Mouse (Mus musculus) kidney, embryonic 15.5 days (tissue): ENCODE data around the gene Emg1. TPM values are rescaled to one million over a fixed set of nuclear protein-coding genes. Genes with fewer than 3 reads are reported as not detected.

Experiments
- ATAC-seq: fragments of 200-750 bp; cut with Nextera tagmentation; replicated peaks from 2 replicates; pipeline ENCODE4 v1.8.0; 2017; ENCODE audit warnings: moderate TSS enrichment; ENCODE audit not compliant: low FRiP score
- H3K27ac ChIP-seq: fragments of 300-500 bp; sonication (generic); 2 replicates; pipeline ENCODE4 v1.5.1; 2015; ENCODE audit warnings: mild to moderate bottlenecking, inconsistent platforms
- H3K27me3 ChIP-seq: fragments of 300-500 bp; sonication (generic); 2 replicates; pipeline ENCODE4 v1.6.1; 2015; ENCODE audit warnings: inconsistent platforms
- H3K36me3 ChIP-seq: fragments of 300-500 bp; sonication (generic); 2 replicates; pipeline ENCODE4 v1.6.1; 2015; ENCODE audit warnings: inconsistent platforms
- H3K4me1 ChIP-seq: fragments of 300-500 bp; sonication (generic); 2 replicates; pipeline ENCODE4 v1.6.1; 2015; ENCODE audit warnings: inconsistent platforms
- H3K4me2 ChIP-seq: fragments of 300-500 bp; sonication (generic); 2 replicates; pipeline ENCODE4 v1.6.1; 2015; ENCODE audit warnings: moderate library complexity, mild to moderate bottlenecking, inconsistent platforms
- H3K4me3 ChIP-seq: fragments of 300-500 bp; sonication (generic); replicated peaks from 2 replicates; pipeline ENCODE4 v1.5.1; 2015; ENCODE audit warnings: mild to moderate bottlenecking, inconsistent platforms
- H3K9ac ChIP-seq: fragments of 300-500 bp; sonication (generic); 2 replicates; pipeline ENCODE4 v1.6.1; 2015; ENCODE audit warnings: mild to moderate bottlenecking, inconsistent platforms
- H3K9me3 ChIP-seq: fragments of 300-500 bp; sonication (generic); replicated peaks from 2 replicates; pipeline ENCODE4 v1.6.1; 2016; ENCODE audit warnings: inconsistent platforms
- WGBS: fragments of 180-500 bp; shearing (Covaris S2); methylation state at CpG from one replicate; pipeline ENCODE4 v1.1.7; 2015; ENCODE audit warnings: mixed read lengths; 5-methylcytosine and 5-hydroxymethylcytosine counted together
- microRNA counts: library from miRNA; unstranded; fragments of <30 nt; microRNA quantifications from one replicate; lab custom pipeline; 2016
- microRNA-seq: library from miRNA; unstranded; fragments of <30 nt; microRNA quantifications from one replicate; pipeline ENCODE4, GENCODE M21; 2016
- polyA plus RNA-seq: library from polyadenylated mRNA; unstranded; fragments of >200 nt; fragmentation: Nextera tagmentation; extraction: Ambion mirVana; gene quantifications from 2 replicates; pipeline ENCODE4 v1.2.1, GENCODE M21; 2015

The Emg1 gene
- polyA plus RNA-seq, 1 experiment from 2014 or later, result 206 TPM

- Histone ChIP-seq H3K27ac (no peak overlapping the region), H3K9me3 (no peaks in the 10 kb centered on the region), H3K36me3 (no peaks in the 10 kb centered on the region), H3K4me2 (no peak overlapping the region), H3K27me3 (no peaks in the 10 kb centered on the region), H3K4me1 (peaks cover 17% of the 10 kb centered on the region), H3K9ac (no peak overlapping the region), H3K4me3 (no peak overlapping the region)
- no peak for ATAC-seq
- WGBS, result 89% methylated on average over 10 of the region's 10 CpGs
Measured at GRCm38 (mm10) chr6:124665011-124665410, 47.0 kb downstream of the Emg1 start.

GRCm38 (mm10) chr6:124664256-124664655 is 47.7 kb downstream of the Emg1 start:
- Histone ChIP-seq H3K27me3 (no peaks in the 10 kb centered on the region), H3K9me3 (no peaks in the 10 kb centered on the region), H3K9ac (no peak overlapping the region), H3K36me3 (no peaks in the 10 kb centered on the region), H3K27ac (no peak overlapping the region), H3K4me2 (peak overlapping the region; percentile 66), H3K4me1 (peaks cover 17% of the 10 kb centered on the region), H3K4me3 (peak overlapping the region; percentile 59)
- no peak for ATAC-seq
- WGBS, result 75% methylated on average over 7 of the region's 7 CpGs

- peaks cover 17% of the 10 kb centered on the region for H3K4me1 ChIP-seq
- H3K9me3 ChIP-seq, result no peaks in the 10 kb centered on the region
- H3K27ac ChIP-seq, result peak overlapping the region; percentile 76
- WGBS, result 14% methylated on average over 13 of the region's 13 CpGs
- peak overlapping the region; percentile 66 for H3K4me2 ChIP-seq
- H3K27me3 ChIP-seq, result no peaks in the 10 kb centered on the region
- H3K4me3 ChIP-seq, result peak overlapping the region; percentile 59
- ATAC-seq, result no peak
- peak overlapping the region; percentile 48 for H3K9ac ChIP-seq
- H3K36me3 ChIP-seq, result no peaks in the 10 kb centered on the region
Measured at GRCm38 (mm10) chr6:124663424-124663795, 48.6 kb downstream of the Emg1 start.

GRCm38 (mm10) chr6:124662477-124663423 is 49.2 kb downstream of the Emg1 start, which contains the start of gene Lpcat3:
TSS of gene Lpcat3 (plus strand) at chr6:124663027.
- Histone ChIP-seq H3K27ac (peak within 1 kb of the TSS; percentile 76), H3K4me2 (peak within 1 kb of the TSS; percentile 66), H3K9ac (peak within 1 kb of the TSS; percentile 48), H3K27me3 (no peaks in the 10 kb centered on the region), H3K4me1 (peaks cover 17% of the 10 kb centered on the region), H3K4me3 (peak within 1 kb of the TSS; percentile 59), H3K9me3 (no peaks in the 10 kb centered on the region), H3K36me3 (no peaks in the 10 kb centered on the region)
- under 1% methylated on average over 57 of the region's 87 CpGs for WGBS
- peak; percentile 98 for ATAC-seq

- WGBS, result 29% methylated on average over 6 of the region's 6 CpGs
- H3K4me3 ChIP-seq, result peak overlapping the region; percentile 59
- peaks cover 17% of the 10 kb centered on the region for H3K4me1 ChIP-seq
- peak overlapping the region; percentile 66 for H3K4me2 ChIP-seq
- H3K36me3 ChIP-seq, result no peaks in the 10 kb centered on the region
- peak overlapping the region; percentile 48 for H3K9ac ChIP-seq
- no peak for ATAC-seq
- H3K27me3 ChIP-seq, result no peaks in the 10 kb centered on the region
- H3K9me3 ChIP-seq, result no peaks in the 10 kb centered on the region
- peak overlapping the region; percentile 76 for H3K27ac ChIP-seq
Measured at GRCm38 (mm10) chr6:124661995-124662394, 50.0 kb downstream of the Emg1 start.

GRCm38 (mm10) chr6:124661156-124661806 is 50.7 kb downstream of the Emg1 start:
- peaks cover 17% of the 10 kb centered on the region for H3K4me1 ChIP-seq
- H3K9me3 ChIP-seq, result no peaks in the 10 kb centered on the region
- WGBS, result 96% methylated on average over 4 of the region's 4 CpGs
- no peak for ATAC-seq
- H3K4me3 ChIP-seq, result no peak overlapping the region
- no peaks in the 10 kb centered on the region for H3K36me3 ChIP-seq
- H3K9ac ChIP-seq, result no peak overlapping the region
- no peak overlapping the region for H3K27ac ChIP-seq
- no peaks in the 10 kb centered on the region for H3K27me3 ChIP-seq
- H3K4me2 ChIP-seq, result no peak overlapping the region

GRCm38 (mm10) chr6:124658067-124658466 is 53.9 kb downstream of the Emg1 start:
- Histone ChIP-seq H3K27me3 (no peaks in the 10 kb centered on the region), H3K4me3 (no peak overlapping the region), H3K9me3 (0 out of 2 replicates have a peak, but pooled peaks cover 4% of the 10 kb centered on the region), H3K9ac (no peak overlapping the region), H3K4me1 (peaks cover 9% of the 10 kb centered on the region), H3K27ac (no peak overlapping the region), H3K4me2 (no peak overlapping the region), H3K36me3 (no peaks in the 10 kb centered on the region)
- ATAC-seq, result no peak
- WGBS, result 69% methylated on average over 2 of the region's 2 CpGs

- H3K27ac ChIP-seq, result peak overlapping the region; percentile 73; the same call in 1 of the 2 replicates
- 26% methylated on average over 6 of the region's 6 CpGs for WGBS
- no peak overlapping the region for H3K9ac ChIP-seq
- H3K36me3 ChIP-seq, result no peaks in the 10 kb centered on the region
- H3K27me3 ChIP-seq, result no peaks in the 10 kb centered on the region
- peaks cover 4% of the 10 kb centered on the region; the same call in 1 of the 2 replicates for H3K4me1 ChIP-seq
- H3K4me2 ChIP-seq, result no peak overlapping the region
- H3K4me3 ChIP-seq, result no peak overlapping the region
- 0 out of 2 replicates have a peak, but pooled peaks cover 9% of the 10 kb centered on the region for H3K9me3 ChIP-seq
- ATAC-seq, result 0 out of 2 replicates have a peak, but pooled peaks have one; percentile 42
Measured at GRCm38 (mm10) chr6:124655893-124656292, 56.1 kb downstream of the Emg1 start.

MicroRNAs within 50 kb of the gene (microRNA counts, 519-probe panel; counts per million panel counts)
- 2,543 counts per million, percentile 48 among the panel's probes with 10 or more counts for microRNA mmu-miR-141 (lab: Ali Mortazavi, UCI)
- microRNA mmu-miR-200c (lab: Ali Mortazavi, UCI), result 3,228 counts per million, percentile 86 among the panel's probes with 10 or more counts

Small RNAs within 50 kb of the gene (microRNA-seq; reads per million reads assigned to microRNA genes)
- gene Mir141, result 626 reads per million, percentile 76 among the genes with 10 or more reads in this experiment
- 4,337 reads per million, percentile 92 among the genes with 10 or more reads in this experiment for gene Mir200c

Other genes starting within 250 kb of the Emg1 start
- gene Clstn3, start 247.4 kb downstream of the Emg1 start, polyA plus RNA-seq, result 3.9 and 5.9 TPM in 2 replicates
- gene C1rl, start 219.1 kb downstream of the Emg1 start, polyA plus RNA-seq, result 1.6 and 2.0 TPM in 2 replicates
- gene C1ra, start 199.8 kb downstream of the Emg1 start, polyA plus RNA-seq, result 7.9 and 8.3 TPM in 2 replicates
- 21.8 and 23.1 TPM in 2 replicates for gene C1s1, start 169.8 kb downstream of the Emg1 start, polyA plus RNA-seq
- not detected in 2 replicates for gene C1rb, start 141.9 kb downstream of the Emg1 start, polyA plus RNA-seq
- gene C1s2, start 76.1 kb downstream of the Emg1 start, polyA plus RNA-seq, result 0.16 and 0.21 TPM in 2 replicates
- gene Lpcat3, start 49.2 kb downstream of the Emg1 start, polyA plus RNA-seq, result 77.4 and 80.4 TPM in 2 replicates
- 401 and 402 TPM in 2 replicates for gene Phb2, start 158 bp upstream of the Emg1 start, polyA plus RNA-seq
- 12.5 and 13.3 TPM in 2 replicates for gene Ptpn6, start 26.5 kb upstream of the Emg1 start, polyA plus RNA-seq
- gene Grcc10, start 29.2 kb upstream of the Emg1 start, polyA plus RNA-seq, result 516 and 519 TPM in 2 replicates
- not detected in 2 replicates for gene Gm45234, start 43.8 kb upstream of the Emg1 start, polyA plus RNA-seq
- gene Atn1, start 44.3 kb upstream of the Emg1 start, polyA plus RNA-seq, result 17.0 and 17.7 TPM in 2 replicates
- gene Eno2, start 57.5 kb upstream of the Emg1 start, polyA plus RNA-seq, result 10.5 and 12.4 TPM in 2 replicates
- gene Lrrc23, start 67.5 kb upstream of the Emg1 start, polyA plus RNA-seq, result 0.37 and 0.90 TPM in 2 replicates
- gene Spsb2, start 96.5 kb upstream of the Emg1 start, polyA plus RNA-seq, result 15.3 and 18.2 TPM in 2 replicates
- gene Tpi1, start 102.1 kb upstream of the Emg1 start, polyA plus RNA-seq, result 717 and 755 TPM in 2 replicates
- gene Usp5, start 117.3 kb upstream of the Emg1 start, polyA plus RNA-seq, result 149 and 175 TPM in 2 replicates
- 178 and 185 TPM in 2 replicates for gene Cdca3, start 117.4 kb upstream of the Emg1 start, polyA plus RNA-seq
- gene Gnb3, start 128.1 kb upstream of the Emg1 start, polyA plus RNA-seq, result 1.1 and 2.9 TPM in 2 replicates
- 23.7 and 28.6 TPM in 2 replicates for gene P3h3, start 145.6 kb upstream of the Emg1 start, polyA plus RNA-seq
- gene Gpr162, start 151.8 kb upstream of the Emg1 start, polyA plus RNA-seq, result 1.2 and 1.6 TPM in 2 replicates
- gene Cd4, start 176.0 kb upstream of the Emg1 start, polyA plus RNA-seq, result 0.06 and 0.26 TPM in 2 replicates
- 1.7 and 1.8 TPM in 2 replicates for gene Lag3, start 199.5 kb upstream of the Emg1 start, polyA plus RNA-seq
- 320 TPM in 2 replicates for gene Ptms, start 207.9 kb upstream of the Emg1 start, polyA plus RNA-seq
- 357 and 385 TPM in 2 replicates for gene Mlf2, start 219.2 kb upstream of the Emg1 start, polyA plus RNA-seq